Mouse (Mus musculus): ENCODE measurements around the gene Tomm40l.

Gene Tomm40l

GRCm38 (mm10) chr1:171192283-171192682 lies 30.0 kb downstream of the Tomm40l start:
- no peak for DNase-seq

- no peak for DNase-seq
Observed at GRCm38 (mm10) chr1:171190832-171191231, 31.5 kb downstream of the Tomm40l start.

- DNase-seq: no peak
Observed at GRCm38 (mm10) chr1:171189476-171190114, 32.7 kb downstream of the Tomm40l start.

GRCm38 (mm10) chr1:171189046-171189445 lies 33.3 kb downstream of the Tomm40l start:
- peak; percentile 39 for DNase-seq

GRCm38 (mm10) chr1:171187851-171188700 lies 34.2 kb downstream of the Tomm40l start:
- peak; percentile 41 for DNase-seq

- DNase-seq: no peak
Observed at GRCm38 (mm10) chr1:171185655-171186054, 36.7 kb downstream of the Tomm40l start.

- no peak for DNase-seq
Observed at GRCm38 (mm10) chr1:171184314-171184713, 38.0 kb downstream of the Tomm40l start.

- no peak for DNase-seq
Observed at GRCm38 (mm10) chr1:171183620-171184019, 38.7 kb downstream of the Tomm40l start.

- no peak for DNase-seq
Observed at GRCm38 (mm10) chr1:171183025-171183424, 39.3 kb downstream of the Tomm40l start.

- no peak for DNase-seq
Observed at GRCm38 (mm10) chr1:171179487-171180171, 42.7 kb downstream of the Tomm40l start.

GRCm38 (mm10) chr1:171172779-171173178 lies 49.5 kb downstream of the Tomm40l start:
- no peak for DNase-seq

GRCm38 (mm10) chr1:171171138-171171537 lies 51.2 kb downstream of the Tomm40l start:
- no peak for DNase-seq

- DNase-seq: no peak
Observed at GRCm38 (mm10) chr1:171169913-171170312, 52.4 kb downstream of the Tomm40l start.

GRCm38 (mm10) chr1:171168906-171169305 lies 53.4 kb downstream of the Tomm40l start:
- DNase-seq: no peak
